Mouse (Mus musculus): Measurements from ENCODE around the gene Zfp688. TPM values are rescaled to one million over a fixed set of nuclear protein-coding genes. Genes with fewer than 3 reads are reported as not detected.
"Not testable (repeated sequence)": the region's sequence is repeated elsewhere in the genome, so short reads cannot be mapped to it uniquely, and the experiment has no call there.

Gene Zfp688
- polyA plus RNA-seq, 1 experiment from 2014 or later: 35.7 TPM

DNA sequence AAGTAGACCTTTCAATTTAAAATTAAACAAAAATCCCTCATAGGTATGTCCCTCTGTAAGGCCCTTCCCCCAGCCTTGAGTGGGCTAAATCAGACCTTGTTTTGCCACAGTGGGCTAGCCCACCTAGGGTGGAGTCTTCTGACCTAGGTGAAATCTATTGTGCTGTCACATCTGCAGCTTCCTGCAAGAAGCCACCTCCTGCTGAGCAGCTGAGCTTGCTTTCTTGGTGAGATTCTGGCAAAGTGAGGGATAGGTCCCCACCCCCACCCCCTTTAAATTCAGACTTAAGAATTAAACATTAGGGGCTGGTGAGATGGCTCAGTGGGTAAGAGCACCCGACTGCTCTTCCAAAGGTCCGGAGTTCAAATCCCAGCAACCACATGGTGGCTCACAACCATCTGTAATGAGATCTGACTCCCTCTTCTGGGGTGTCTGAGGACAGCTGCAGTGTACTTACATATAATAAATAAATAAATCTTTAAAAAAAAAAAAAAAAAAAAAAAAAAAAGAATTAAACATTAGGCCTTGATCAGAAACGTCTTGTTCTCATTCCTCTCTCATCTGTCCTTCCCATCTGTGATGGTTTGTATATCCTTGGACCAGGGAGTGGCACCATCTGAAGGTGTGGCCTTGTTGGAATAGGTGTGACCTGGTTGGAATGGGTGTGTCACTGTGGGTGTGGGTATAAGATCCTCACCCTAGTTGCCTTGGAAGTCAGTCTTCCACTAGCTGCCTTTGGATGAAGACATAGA lies 36.7 kb upstream of the Zfp688 start:
- H3K4me3 ChIP-seq (ENCODE audit: low read depth, low read length); H3K4me1 ChIP-seq (ENCODE audit: control insufficient read depth, insufficient read depth, low read length); ATAC-seq (ENCODE audit: low read depth); H3K4me2 ChIP-seq (ENCODE audit: low read depth, low read length); H3K9ac ChIP-seq (replicated peaks; ENCODE audit: low read depth, low read length); H3K9me3 ChIP-seq (ENCODE audit: control insufficient read depth, low read length); H3K27ac ChIP-seq (ENCODE audit: low read depth, low read length); H3K27me3 ChIP-seq (ENCODE audit: control insufficient read depth, insufficient read depth, low read length): not testable (repeated sequence)
- WGBS: 85% methylated on average over 3 of the region's 3 CpGs
- peaks cover 20% of the 10 kb centered on the region; the same call in 1 of the 2 replicates for H3K36me3 ChIP-seq (ENCODE audit: control insufficient read depth, insufficient read depth, low read length)

- WGBS: 93% methylated on average over 7 of the region's 7 CpGs
- H3K9ac ChIP-seq (replicated peaks; ENCODE audit: low read depth, low read length): no peak overlapping the region
- no peaks in the 10 kb centered on the region for H3K27me3 ChIP-seq (ENCODE audit: control insufficient read depth, insufficient read depth, low read length)
- no peaks in the 10 kb centered on the region for H3K9me3 ChIP-seq (ENCODE audit: control insufficient read depth, low read length)
- H3K4me2 ChIP-seq (ENCODE audit: low read depth, low read length): no peak overlapping the region
- H3K4me1 ChIP-seq (ENCODE audit: control insufficient read depth, insufficient read depth, low read length): peaks cover 20% of the 10 kb centered on the region
- H3K27ac ChIP-seq (ENCODE audit: low read depth, low read length): no peak overlapping the region
- no peak for ATAC-seq (ENCODE audit: low read depth)
- H3K36me3 ChIP-seq (ENCODE audit: control insufficient read depth, insufficient read depth, low read length): peaks cover 15% of the 10 kb centered on the region; the same call in 1 of the 2 replicates
- no peak overlapping the region for H3K4me3 ChIP-seq (ENCODE audit: low read depth, low read length)
These were observed 33.0 kb upstream of the Zfp688 start for GRCm38 (mm10) chr7:127454905-127455304.

DNA sequence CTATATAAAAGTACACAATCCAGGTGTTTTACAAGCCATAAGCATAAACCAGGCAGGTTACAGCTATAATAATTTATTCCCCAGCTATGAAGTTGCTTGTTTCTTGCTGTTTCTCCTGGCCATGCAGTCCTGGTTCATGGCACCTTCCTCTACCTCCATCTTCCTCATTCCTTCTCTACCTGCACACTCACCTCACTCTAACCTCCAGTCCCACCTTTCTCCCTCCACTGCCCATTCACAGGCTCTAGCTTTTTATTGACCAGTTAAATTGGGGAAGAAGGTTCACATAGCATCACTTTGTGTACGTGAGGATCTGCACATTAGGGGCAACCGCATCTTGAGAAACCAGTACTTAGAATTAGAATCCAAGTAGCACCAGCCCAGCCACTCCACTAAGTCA lies 31.2 kb upstream of the Zfp688 start:
- WGBS: 98% methylated on average over 2 of the region's 2 CpGs
- Histone ChIP-seq H3K27me3 (ENCODE audit: control insufficient read depth, insufficient read depth, low read length) (no peaks in the 10 kb centered on the region), H3K9me3 (ENCODE audit: control insufficient read depth, low read length) (no peaks in the 10 kb centered on the region), H3K9ac (replicated peaks; ENCODE audit: low read depth, low read length) (no peak overlapping the region), H3K4me2 (ENCODE audit: low read depth, low read length) (no peak overlapping the region), H3K27ac (ENCODE audit: low read depth, low read length) (no peak overlapping the region), H3K4me1 (ENCODE audit: control insufficient read depth, insufficient read depth, low read length) (peaks cover 24% of the 10 kb centered on the region), H3K4me3 (ENCODE audit: low read depth, low read length) (no peak overlapping the region), H3K36me3 (ENCODE audit: control insufficient read depth, insufficient read depth, low read length) (peaks cover 11% of the 10 kb centered on the region; the same call in 1 of the 2 replicates)
- no peak for ATAC-seq (ENCODE audit: low read depth)

DNA sequence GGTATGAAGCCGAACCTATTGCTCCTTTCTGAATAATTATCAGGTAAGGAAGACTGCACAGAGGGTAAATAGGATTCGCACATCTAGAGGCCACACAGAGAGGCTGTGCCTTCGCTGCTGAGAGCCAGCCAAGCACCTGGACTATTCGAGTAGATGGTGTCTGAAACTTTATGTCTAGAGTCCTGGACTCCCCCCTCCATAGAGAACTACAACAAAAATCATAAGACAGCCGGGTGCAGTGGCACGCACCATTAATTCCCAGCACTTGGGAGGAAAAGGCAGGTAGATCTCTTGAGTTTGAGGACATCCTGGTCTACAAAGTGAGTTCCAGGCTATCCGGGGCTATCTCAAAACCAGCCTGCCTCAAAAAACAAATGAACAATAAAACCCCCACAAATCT lies 28.1 kb upstream of the Zfp688 start:
- H3K36me3 ChIP-seq (ENCODE audit: control insufficient read depth, insufficient read depth, low read length): peaks cover 4% of the 10 kb centered on the region; the same call in 1 of the 2 replicates
- no peak overlapping the region for H3K27ac ChIP-seq (ENCODE audit: low read depth, low read length)
- peaks cover 29% of the 10 kb centered on the region for H3K4me1 ChIP-seq (ENCODE audit: control insufficient read depth, insufficient read depth, low read length)
- 86% methylated on average over 7 of the region's 7 CpGs for WGBS
- no peaks in the 10 kb centered on the region for H3K27me3 ChIP-seq (ENCODE audit: control insufficient read depth, insufficient read depth, low read length)
- ATAC-seq (ENCODE audit: low read depth): no peak
- H3K9ac ChIP-seq (replicated peaks; ENCODE audit: low read depth, low read length): peak overlapping the region; percentile 92
- H3K9me3 ChIP-seq (ENCODE audit: control insufficient read depth, low read length): no peaks in the 10 kb centered on the region
- peak overlapping the region; percentile 59 for H3K4me2 ChIP-seq (ENCODE audit: low read depth, low read length)
- H3K4me3 ChIP-seq (ENCODE audit: low read depth, low read length): peak overlapping the region; percentile 93

GRCm38 (mm10) chr7:127448521-127449300 lies 26.8 kb upstream of the Zfp688 start, which contains the start of gene Zfp689:
Gene Zfp689, minus strand, starts transcription at chr7:127449158.
- H3K9me3 ChIP-seq (ENCODE audit: control insufficient read depth, low read length): no peaks in the 10 kb centered on the region
- WGBS: under 1% methylated on average over 54 of the region's 54 CpGs
- peak within 1 kb of the TSS; percentile 97 for H3K27ac ChIP-seq (ENCODE audit: low read depth, low read length)
- peak within 1 kb of the TSS; percentile 59 for H3K4me2 ChIP-seq (ENCODE audit: low read depth, low read length)
- H3K36me3 ChIP-seq (ENCODE audit: control insufficient read depth, insufficient read depth, low read length): peaks cover 13% of the 10 kb centered on the region
- H3K4me3 ChIP-seq (ENCODE audit: low read depth, low read length): peak within 1 kb of the TSS; percentile 93
- ATAC-seq (ENCODE audit: low read depth): peak; percentile 91
- H3K27me3 ChIP-seq (ENCODE audit: control insufficient read depth, insufficient read depth, low read length): no peaks in the 10 kb centered on the region
- peaks cover 29% of the 10 kb centered on the region for H3K4me1 ChIP-seq (ENCODE audit: control insufficient read depth, insufficient read depth, low read length)
- peak within 1 kb of the TSS; percentile 92 for H3K9ac ChIP-seq (replicated peaks; ENCODE audit: low read depth, low read length)

GRCm38 (mm10) chr7:127443976-127444375 lies 22.1 kb upstream of the Zfp688 start:
- 89% methylated on average over 20 of the region's 20 CpGs for WGBS
- no peak overlapping the region for H3K9ac ChIP-seq (replicated peaks; ENCODE audit: low read depth, low read length)
- no peak for ATAC-seq (ENCODE audit: low read depth)
- H3K27me3 ChIP-seq (ENCODE audit: control insufficient read depth, insufficient read depth, low read length): no peaks in the 10 kb centered on the region
- peaks cover 5% of the 10 kb centered on the region; the same call in 1 of the 2 replicates for H3K4me1 ChIP-seq (ENCODE audit: control insufficient read depth, insufficient read depth, low read length)
- peaks cover 23% of the 10 kb centered on the region for H3K36me3 ChIP-seq (ENCODE audit: control insufficient read depth, insufficient read depth, low read length)
- H3K27ac ChIP-seq (ENCODE audit: low read depth, low read length): no peak overlapping the region
- no peaks in the 10 kb centered on the region for H3K9me3 ChIP-seq (ENCODE audit: control insufficient read depth, low read length)
- no peak overlapping the region for H3K4me2 ChIP-seq (ENCODE audit: low read depth, low read length)
- no peak overlapping the region for H3K4me3 ChIP-seq (ENCODE audit: low read depth, low read length)

- WGBS: 93% methylated on average over 3 of the region's 3 CpGs
- Histone ChIP-seq H3K9ac (replicated peaks; ENCODE audit: low read depth, low read length) (no peak overlapping the region), H3K27me3 (ENCODE audit: control insufficient read depth, insufficient read depth, low read length) (no peaks in the 10 kb centered on the region), H3K27ac (ENCODE audit: low read depth, low read length) (no peak overlapping the region), H3K36me3 (ENCODE audit: control insufficient read depth, insufficient read depth, low read length) (peaks cover 3% of the 10 kb centered on the region), H3K4me1 (ENCODE audit: control insufficient read depth, insufficient read depth, low read length) (no peaks in the 10 kb centered on the region), H3K4me2 (ENCODE audit: low read depth, low read length) (no peak overlapping the region), H3K4me3 (ENCODE audit: low read depth, low read length) (no peak overlapping the region), H3K9me3 (ENCODE audit: control insufficient read depth, low read length) (no peaks in the 10 kb centered on the region; the same call in 1 of the 2 replicates)
- ATAC-seq (ENCODE audit: low read depth): no peak
These were observed 15.9 kb upstream of the Zfp688 start for GRCm38 (mm10) chr7:127437724-127438123.

DNA sequence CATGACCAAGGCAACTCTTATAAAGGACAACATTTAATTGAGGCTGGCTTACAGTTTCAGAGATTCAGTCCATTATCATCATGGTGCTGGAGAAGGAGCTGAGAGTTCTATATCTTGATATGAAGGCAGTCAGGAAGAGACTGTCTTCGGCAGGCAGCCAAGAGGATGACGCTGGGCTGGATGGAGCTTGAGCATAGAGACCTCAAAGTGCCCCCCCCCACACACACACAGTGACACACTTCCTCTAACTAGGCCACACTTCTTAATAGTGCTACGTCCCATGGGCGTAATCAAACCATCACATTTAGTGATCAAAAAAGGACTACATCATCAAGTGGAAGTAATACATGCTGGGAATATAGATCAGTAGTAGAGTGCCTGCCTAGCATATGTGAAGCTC lies 13.3 kb upstream of the Zfp688 start:
- no peak overlapping the region for H3K4me2 ChIP-seq (ENCODE audit: low read depth, low read length)
- H3K9ac ChIP-seq (replicated peaks; ENCODE audit: low read depth, low read length): no peak overlapping the region
- H3K9me3 ChIP-seq (ENCODE audit: control insufficient read depth, low read length): no peaks in the 10 kb centered on the region; the same call in 1 of the 2 replicates
- no peak overlapping the region for H3K27ac ChIP-seq (ENCODE audit: low read depth, low read length)
- 93% methylated on average over 4 of the region's 4 CpGs for WGBS
- H3K27me3 ChIP-seq (ENCODE audit: control insufficient read depth, insufficient read depth, low read length): no peaks in the 10 kb centered on the region
- H3K4me3 ChIP-seq (ENCODE audit: low read depth, low read length): no peak overlapping the region
- no peak for ATAC-seq (ENCODE audit: low read depth)
- H3K4me1 ChIP-seq (ENCODE audit: control insufficient read depth, insufficient read depth, low read length): no peaks in the 10 kb centered on the region
- no peaks in the 10 kb centered on the region for H3K36me3 ChIP-seq (ENCODE audit: control insufficient read depth, insufficient read depth, low read length)

DNA sequence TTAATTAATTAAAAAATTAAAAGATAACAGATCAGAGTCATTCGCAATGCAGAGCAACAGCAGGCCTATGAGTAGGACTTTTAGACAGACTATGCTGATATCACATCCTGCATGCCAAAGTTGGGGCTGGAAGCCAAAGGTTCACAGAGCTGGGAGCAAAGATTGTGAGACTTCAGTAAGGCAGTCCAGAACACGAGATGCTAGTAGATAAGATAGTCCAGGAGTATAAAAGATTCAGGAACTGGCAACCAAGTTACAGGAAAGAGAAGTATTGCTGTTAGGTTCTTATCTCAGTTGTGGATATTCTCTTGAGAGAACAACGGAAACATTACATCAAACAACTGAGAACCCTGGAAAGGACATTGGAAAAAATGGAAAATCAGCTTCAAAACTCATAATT lies 4.5 kb upstream of the Zfp688 start:
- no peak for ATAC-seq (ENCODE audit: low read depth)
- H3K27ac ChIP-seq (ENCODE audit: low read depth, low read length): no peak overlapping the region
- no peaks in the 10 kb centered on the region for H3K27me3 ChIP-seq (ENCODE audit: control insufficient read depth, insufficient read depth, low read length)
- no peak overlapping the region for H3K4me2 ChIP-seq (ENCODE audit: low read depth, low read length)
- H3K4me1 ChIP-seq (ENCODE audit: control insufficient read depth, insufficient read depth, low read length): peaks cover under 1% of the 10 kb centered on the region
- WGBS: 80% methylated on average over 3 of the region's 3 CpGs
- no peak overlapping the region for H3K9ac ChIP-seq (replicated peaks; ENCODE audit: low read depth, low read length)
- no peak overlapping the region for H3K4me3 ChIP-seq (ENCODE audit: low read depth, low read length)
- no peaks in the 10 kb centered on the region for H3K9me3 ChIP-seq (ENCODE audit: control insufficient read depth, low read length)
- no peaks in the 10 kb centered on the region for H3K36me3 ChIP-seq (ENCODE audit: control insufficient read depth, insufficient read depth, low read length)

All from neural tube, embryonic 14.5 days (tissue).